Comparison of ENCODE assay signal across 8 mouse cellular contexts in genomic region chr11:60941370-60941769, GRCm38 (mm10). TPM values are rescaled to one million over a fixed set of nuclear protein-coding genes. Genes with fewer than 3 reads are reported as not detected.
DNase-seq lines count a peak whose midpoint lies in the region; ATAC-seq lines count a peak whose summit lies in the region.

No protein-coding gene starts in this region.

- peaks cover 48% of the 10 kb centered on the region for H3K36me3 ChIP-seq in kidney, embryonic 15.5 days
- peaks cover 46% of the 10 kb centered on the region for H3K36me3 ChIP-seq in embryonic facial prominence, embryonic 13.5 days
- H3K36me3 ChIP-seq in stomach, embryonic 14.5 days (ENCODE audit: control insufficient read depth, insufficient read depth, low read length) = peaks cover 26% of the 10 kb centered on the region; the same call in 1 of the 2 replicates
- peaks cover 46% of the 10 kb centered on the region for H3K36me3 ChIP-seq in midbrain, embryonic 13.5 days

- H3K9ac ChIP-seq in kidney, embryonic 15.5 days = no peak overlapping the region
- H3K9ac ChIP-seq in embryonic facial prominence, embryonic 13.5 days = no peak overlapping the region
- no peak overlapping the region for H3K9ac ChIP-seq in stomach, embryonic 14.5 days (replicated peaks; ENCODE audit: low read depth, low read length)
- no peak overlapping the region for H3K9ac ChIP-seq in midbrain, embryonic 13.5 days (replicated peaks)

- peak overlapping the region; percentile 84 for H3K27ac ChIP-seq in kidney, embryonic 15.5 days
- peak overlapping the region; percentile 44; the same call in 1 of the 2 replicates for H3K27ac ChIP-seq in embryonic facial prominence, embryonic 13.5 days
- peak overlapping the region; percentile 56; the same call in 1 of the 2 replicates for H3K27ac ChIP-seq in stomach, embryonic 14.5 days (ENCODE audit: low read length)
- H3K27ac ChIP-seq in midbrain, embryonic 13.5 days = no peak overlapping the region

- ATAC-seq in kidney, embryonic 15.5 days (replicated peaks; ENCODE audit: low FRiP score) = peak; percentile 79
- ATAC-seq in embryonic facial prominence, embryonic 13.5 days (ENCODE audit: insufficient number of reproducible peaks, insufficient read depth, low FRiP score, low TSS enrichment, low read depth) = peak; percentile 54; the same call in 1 of the 2 replicates
- ATAC-seq in stomach, embryonic 14.5 days (ENCODE audit: insufficient number of reproducible peaks, insufficient read depth, low FRiP score, low read depth) = peak; percentile 77
- ATAC-seq in midbrain, embryonic 13.5 days = no peak
- ATAC-seq in megakaryocyte progenitor cell, adult 5-6 weeks (replicated peaks; ENCODE audit: poor library complexity) = no peak

- H3K4me1 ChIP-seq in kidney, embryonic 15.5 days = peaks cover 45% of the 10 kb centered on the region
- peaks cover 26% of the 10 kb centered on the region for H3K4me1 ChIP-seq in embryonic facial prominence, embryonic 13.5 days
- peaks cover 13% of the 10 kb centered on the region for H3K4me1 ChIP-seq in stomach, embryonic 14.5 days (ENCODE audit: control insufficient read depth, insufficient read depth, low read length)
- H3K4me1 ChIP-seq in midbrain, embryonic 13.5 days (replicated peaks) = peaks cover 8% of the 10 kb centered on the region; the same call in 1 of the 2 replicates

- DNase-seq in kidney, adult 18-20 months = no peak
- DNase-seq in liver = peak; percentile 83
- no peak for DNase-seq in cerebellum, adult 18-20 months

- no peaks in the 10 kb centered on the region for H3K9me3 ChIP-seq in kidney, embryonic 15.5 days (replicated peaks)
- H3K9me3 ChIP-seq in embryonic facial prominence, embryonic 13.5 days = no peaks in the 10 kb centered on the region
- H3K9me3 ChIP-seq in stomach, embryonic 14.5 days (ENCODE audit: control insufficient read depth, low read depth, low read length) = no peaks in the 10 kb centered on the region
- H3K9me3 ChIP-seq in midbrain, embryonic 13.5 days = no peaks in the 10 kb centered on the region

- no peaks in the 10 kb centered on the region for H3K27me3 ChIP-seq in kidney, embryonic 15.5 days
- no peaks in the 10 kb centered on the region for H3K27me3 ChIP-seq in embryonic facial prominence, embryonic 13.5 days
- no peaks in the 10 kb centered on the region for H3K27me3 ChIP-seq in stomach, embryonic 14.5 days (ENCODE audit: control insufficient read depth, insufficient read depth, low read length)
- H3K27me3 ChIP-seq in midbrain, embryonic 13.5 days = no peaks in the 10 kb centered on the region

- 28% methylated on average over 8 of the region's 9 CpGs for WGBS in kidney, embryonic 15.5 days
- 26% methylated on average over 9 of the region's 9 CpGs for WGBS in embryonic facial prominence, embryonic 13.5 days
- 10% methylated on average over 9 of the region's 9 CpGs for WGBS in stomach, embryonic 14.5 days
- 56% methylated on average over 9 of the region's 9 CpGs for WGBS in midbrain, embryonic 13.5 days

- no peak overlapping the region for H3K4me3 ChIP-seq in kidney, embryonic 15.5 days (replicated peaks)
- H3K4me3 ChIP-seq in embryonic facial prominence, embryonic 13.5 days = no peak overlapping the region
- no peak overlapping the region for H3K4me3 ChIP-seq in stomach, embryonic 14.5 days (ENCODE audit: low read depth, low read length)
- H3K4me3 ChIP-seq in midbrain, embryonic 13.5 days (replicated peaks) = no peak overlapping the region

- no peak overlapping the region for H3K4me2 ChIP-seq in kidney, embryonic 15.5 days
- no peak overlapping the region for H3K4me2 ChIP-seq in embryonic facial prominence, embryonic 13.5 days
- no peak overlapping the region for H3K4me2 ChIP-seq in stomach, embryonic 14.5 days (replicated peaks; ENCODE audit: low read depth, low read length)
- no peak overlapping the region for H3K4me2 ChIP-seq in midbrain, embryonic 13.5 days (replicated peaks)

RNA-seq across cellular contexts. Expression of gene Map2k3, which starts 9.5 kb away (rescaled TPM):
- polyA plus RNA-seq in kidney, embryonic 15.5 days (2015; fragmentation: Nextera tagmentation; extraction: Ambion mirVana) = 117 and 127 TPM in 2 replicates
- polyA plus RNA-seq in embryonic facial prominence, embryonic 13.5 days (2015; fragmentation: Nextera tagmentation; extraction: Ambion mirVana) = 92.1 and 92.2 TPM in 2 replicates
- 79.7 and 80.0 TPM in 2 replicates for polyA plus RNA-seq in stomach, embryonic 14.5 days (2014; fragmentation: Nextera tagmentation; extraction: Ambion mirVana)
- polyA plus RNA-seq in midbrain, embryonic 13.5 days (2015; fragmentation: Nextera tagmentation; extraction: Ambion mirVana) = 28.2 and 29.8 TPM in 2 replicates
- total RNA-seq in megakaryocyte progenitor cell, adult 5-6 weeks (2015) = 29.9 and 32.7 TPM in 2 replicates
- total RNA-seq in megakaryocyte progenitor cell, adult 5-6 weeks (2017) = 13.5 and 17.5 TPM in 2 replicates

RNA-seq across cellular contexts. Expression of gene Natd1, which starts 26.8 kb away (rescaled TPM):
- 21.8 and 24.2 TPM in 2 replicates for polyA plus RNA-seq in kidney, embryonic 15.5 days (2015; fragmentation: Nextera tagmentation; extraction: Ambion mirVana)
- 20.0 and 20.2 TPM in 2 replicates for polyA plus RNA-seq in embryonic facial prominence, embryonic 13.5 days (2015; fragmentation: Nextera tagmentation; extraction: Ambion mirVana)
- 14.7 and 16.7 TPM in 2 replicates for polyA plus RNA-seq in stomach, embryonic 14.5 days (2014; fragmentation: Nextera tagmentation; extraction: Ambion mirVana)
- polyA plus RNA-seq in midbrain, embryonic 13.5 days (2015; fragmentation: Nextera tagmentation; extraction: Ambion mirVana) = 30.0 and 31.8 TPM in 2 replicates
- 2.2 and 2.3 TPM in 2 replicates for total RNA-seq in megakaryocyte progenitor cell, adult 5-6 weeks (2015)
- total RNA-seq in megakaryocyte progenitor cell, adult 5-6 weeks (2017) = 0.67 and 0.98 TPM in 2 replicates

Comparison
In these comparisons a context has a peak if more than half of its experiments do, and no peak if none do; other contexts are left out.
1. ATAC-seq: peak in kidney, embryonic 15.5 days (single experiment), embryonic facial prominence, embryonic 13.5 days (single experiment) and stomach, embryonic 14.5 days (single experiment); none in midbrain, embryonic 13.5 days (single experiment) and megakaryocyte progenitor cell, adult 5-6 weeks (single experiment).